Mouse (Mus musculus): ENCODE data around the gene Trir. TPM values are rescaled to one million over a fixed set of nuclear protein-coding genes. Genes with fewer than 3 reads are reported as not detected.

The Trir gene
- polyA plus RNA-seq (2021), result 152 TPM

- POLR2A ChIA-PET, result interaction anchor here (1.2 to 1.9 kb wide), 3 partner anchors 9 to 51 kb away, joined by 7 to 11 read pairs (median 9); partner anchors contain the start of gene Tnpo2
Observed at GRCm38 (mm10) chr8:85026670-85027515, at the start of gene Trir. Gene Trir, plus strand, starts transcription at chr8:85026823.

GRCm38 (mm10) chr8:84977435-84978247 lies 49.0 kb upstream of the Trir start:
- no peak for TF ChIP-seq CTCF (IDR thresholded peaks at IDR 0.05)
- in situ Hi-C loops (cut with MboI; ENCODE audit: low pct_unique_long_range_greater_than_20kb), result no loop called here
- no peak for DNase-seq (ENCODE audit: low read depth, low spot score)

More at GRCm38 (mm10) chr8:85026670-85027515, at the start of gene Trir:
- in situ Hi-C loops (cut with MboI; ENCODE audit: low pct_unique_long_range_greater_than_20kb), result no loop called here
- ATAC-seq (peak; percentile 75), DNase-seq (ENCODE audit: low read depth, low spot score) (peak; percentile 85)
- no peaks in the 10 kb centered on the region for H3K27me3 ChIP-seq
- CTCF ChIA-PET, result interaction anchor here (1.5 to 2.0 kb wide), 2 partner anchors 10 to 14 kb away, joined by 4 to 8 read pairs; partner anchors contain the start of gene Tnpo2
- TF ChIP-seq CTCF (IDR thresholded peaks at IDR 0.05), result no peak

GRCm38 (mm10) chr8:84978248-84978940 lies 48.2 kb upstream of the Trir start, which contains the start of gene Junb:
Gene Junb, minus strand, starts transcription at chr8:84978718.
- TF ChIP-seq CTCF (IDR thresholded peaks at IDR 0.05), result no peak
- ChIA-PET POLR2A (interaction anchor here (0.5 to 9.8 kb wide), 6 partner anchors 9 to 320 kb away, joined by 3 to 225 read pairs (median 4); partner anchors contain the start of genes Gm49661, Hook2, Prdx2 and Rnaseh2a), CTCF (interaction anchor here (1.0 to 13.4 kb wide), 2 partner anchors 12 to 21 kb away, joined by 4 to 351 read pairs; partner anchors contain the start of gene Hook2)
- ATAC-seq (peak; percentile 22), DNase-seq (ENCODE audit: low read depth, low spot score) (no peak)
- in situ Hi-C loops (cut with MboI; ENCODE audit: low pct_unique_long_range_greater_than_20kb), result no loop called here
- H3K27me3 ChIP-seq, result no peaks in the 10 kb centered on the region

More at GRCm38 (mm10) chr8:84977435-84978247, 49.0 kb upstream of the Trir start:
- ATAC-seq, result no peak
- ChIA-PET POLR2A (interaction anchor here (0.5 to 9.8 kb wide), 7 partner anchors 9 to 320 kb away, joined by 3 to 225 read pairs (median 5); partner anchors contain the start of genes Gm49661, Hook2, Prdx2 and Rnaseh2a), CTCF (interaction anchor here (1.0 to 13.4 kb wide), 2 partner anchors 13 to 21 kb away, joined by 4 to 351 read pairs; partner anchors contain the start of gene Hook2)
- H3K27me3 ChIP-seq, result no peaks in the 10 kb centered on the region

- no peaks in the 10 kb centered on the region for H3K27me3 ChIP-seq
- no peak for TF ChIP-seq CTCF (IDR thresholded peaks at IDR 0.05)
- ChIA-PET CTCF (interaction anchor here (13.4 kb wide), 1 partner anchor 11 kb away, joined by 351 read pairs; the partner anchor contains the start of gene Hook2), POLR2A (interaction anchor here (1.3 to 9.8 kb wide), 5 partner anchors 8 to 91 kb away, joined by 3 to 225 read pairs (median 5); partner anchors contain the start of genes Dhps, Gm49661, Hook2 and Prdx2)
- ATAC-seq, result peak; percentile 22
- in situ Hi-C loops (cut with MboI; ENCODE audit: low pct_unique_long_range_greater_than_20kb), result loop anchor here (10.0 kb wide), 2 partner anchors 315 to 775 kb away; partner anchors contain the start of gene Ier2
- DNase-seq (ENCODE audit: low read depth, low spot score), result no peak
Observed at GRCm38 (mm10) chr8:84979599-84980421, 46.8 kb upstream of the Trir start.

DNA sequence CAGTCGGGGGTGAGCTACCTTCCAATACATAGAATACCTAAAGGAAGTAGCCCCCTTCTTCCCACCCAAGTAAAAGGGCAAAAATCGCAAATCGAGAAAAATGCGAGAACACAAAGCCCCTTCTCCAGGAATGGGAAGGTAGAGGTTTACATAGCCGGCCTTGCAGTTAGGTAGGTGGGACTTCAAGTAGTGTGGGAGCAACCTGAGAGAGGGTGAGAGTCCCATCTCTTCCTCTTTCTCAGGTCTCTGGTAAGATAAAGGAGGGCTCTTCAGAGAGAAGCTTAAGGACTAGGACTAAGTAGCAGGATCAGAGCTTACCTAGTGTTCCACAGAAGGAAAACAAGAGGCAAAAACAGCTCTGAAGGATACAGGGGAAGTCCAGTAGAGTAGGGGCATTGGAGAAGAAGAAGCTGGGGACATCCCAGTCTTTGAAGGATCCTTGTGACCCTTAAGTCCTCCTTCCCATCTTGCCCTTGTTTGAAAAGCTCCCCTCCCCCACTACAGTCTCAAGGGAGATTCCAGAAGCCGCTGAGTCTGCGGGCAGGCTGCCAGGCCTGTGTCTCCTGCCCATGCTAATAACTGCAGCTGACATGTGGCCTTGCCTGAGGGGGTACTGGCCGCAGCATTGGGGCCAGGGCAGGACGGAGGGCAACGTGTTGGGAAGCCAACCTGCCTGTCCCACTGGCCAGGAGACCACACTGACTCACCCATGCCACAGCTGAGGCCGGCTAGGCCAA lies 45.8 kb upstream of the Trir start:
- peak; percentile 100 for DNase-seq (ENCODE audit: low read depth, low spot score)
- TF ChIP-seq CTCF (IDR thresholded peaks at IDR 0.05), result no peak
- ChIA-PET POLR2A (interaction anchor here (1.3 to 9.8 kb wide), 5 partner anchors 7 to 90 kb away, joined by 3 to 225 read pairs (median 5); partner anchors contain the start of genes Dhps, Gm49661, Hook2 and Prdx2), CTCF (interaction anchor here (13.4 kb wide), 1 partner anchor 10 kb away, joined by 351 read pairs; the partner anchor contains the start of gene Hook2)
- in situ Hi-C loops (cut with MboI; ENCODE audit: low pct_unique_long_range_greater_than_20kb), result loop anchor here (10.0 kb wide), 2 partner anchors 316 to 776 kb away; partner anchors contain the start of gene Ier2
- no peaks in the 10 kb centered on the region for H3K27me3 ChIP-seq
- peak; percentile 6 for ATAC-seq

DNA sequence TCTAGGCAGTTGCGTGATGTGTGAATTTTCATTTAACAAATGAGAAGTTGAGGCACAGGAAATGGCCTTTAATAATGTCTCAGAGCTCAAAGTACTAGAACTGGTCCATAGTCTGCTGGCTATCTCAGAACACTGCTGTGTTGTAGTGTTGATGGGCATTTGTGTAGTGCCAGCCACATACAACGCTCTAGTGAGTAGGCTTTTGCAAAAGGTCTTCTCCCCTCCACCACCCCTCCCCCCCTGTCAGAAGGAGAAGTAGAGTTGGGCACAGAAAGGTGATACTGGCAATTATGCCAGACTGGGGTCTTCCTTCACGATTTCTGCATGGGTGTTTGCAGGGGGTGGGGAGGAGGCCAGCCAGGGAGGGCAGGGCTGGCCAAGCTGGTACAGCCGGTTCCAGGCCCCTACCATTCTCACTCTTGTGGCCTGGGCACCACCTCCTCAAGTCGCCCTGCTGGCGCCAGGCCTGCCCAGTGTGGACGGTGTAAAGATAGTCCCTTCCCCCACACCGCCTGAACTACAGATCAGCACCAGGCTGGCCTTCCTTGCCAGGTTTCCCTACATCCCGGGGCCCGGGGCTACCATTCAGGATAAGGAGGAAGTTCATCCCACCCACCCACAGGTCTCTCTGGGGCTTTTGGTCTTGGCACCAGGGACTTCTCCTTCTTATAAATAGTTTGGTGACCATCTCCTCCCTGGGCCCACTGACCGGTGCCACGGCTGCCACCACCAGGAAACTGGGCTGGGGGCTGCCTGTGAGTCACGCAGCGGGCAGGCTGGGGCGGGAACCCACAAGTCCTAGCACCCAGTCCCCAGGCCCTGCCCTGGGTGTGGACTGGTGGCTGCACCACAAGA lies 44.8 kb upstream of the Trir start:
- H3K27me3 ChIP-seq, result no peaks in the 10 kb centered on the region
- TF ChIP-seq CTCF (IDR thresholded peaks at IDR 0.05), result no peak
- in situ Hi-C loops (cut with MboI; ENCODE audit: low pct_unique_long_range_greater_than_20kb), result loop anchor here (10.0 kb wide), 2 partner anchors 317 to 777 kb away; partner anchors contain the start of gene Ier2
- ChIA-PET POLR2A (interaction anchor here (2.0 to 9.8 kb wide), 3 partner anchors 6 to 89 kb away, joined by 5 to 225 read pairs (median 15); partner anchors contain the start of genes Dhps, Gm49661, Hook2 and Prdx2), CTCF (interaction anchor here (13.4 kb wide), 1 partner anchor 9 kb away, joined by 351 read pairs; the partner anchor contains the start of gene Hook2)
- no peak for DNase-seq (ENCODE audit: low read depth, low spot score)
- no peak for ATAC-seq

GRCm38 (mm10) chr8:84982499-84983011 lies 44.1 kb upstream of the Trir start:
- in situ Hi-C loops (cut with MboI; ENCODE audit: low pct_unique_long_range_greater_than_20kb), result loop anchor here (10.0 kb wide), 2 partner anchors 318 to 778 kb away; partner anchors contain the start of gene Ier2
- DNase-seq (ENCODE audit: low read depth, low spot score), result no peak
- H3K27me3 ChIP-seq, result no peaks in the 10 kb centered on the region
- no peak for TF ChIP-seq CTCF (IDR thresholded peaks at IDR 0.05)
- CTCF ChIA-PET, result no interaction called here
- POLR2A ChIA-PET, result no interaction called here
- no peak for ATAC-seq
